Mouse (Mus musculus): ENCODE results near the gene Lrfn3. TPM values are rescaled to one million over a fixed set of nuclear protein-coding genes. Genes with fewer than 3 reads are reported as not detected.

The Lrfn3 gene
- total RNA-seq, 2 experiments from 2014 or later: 0.83 to 1.2 TPM

DNA sequence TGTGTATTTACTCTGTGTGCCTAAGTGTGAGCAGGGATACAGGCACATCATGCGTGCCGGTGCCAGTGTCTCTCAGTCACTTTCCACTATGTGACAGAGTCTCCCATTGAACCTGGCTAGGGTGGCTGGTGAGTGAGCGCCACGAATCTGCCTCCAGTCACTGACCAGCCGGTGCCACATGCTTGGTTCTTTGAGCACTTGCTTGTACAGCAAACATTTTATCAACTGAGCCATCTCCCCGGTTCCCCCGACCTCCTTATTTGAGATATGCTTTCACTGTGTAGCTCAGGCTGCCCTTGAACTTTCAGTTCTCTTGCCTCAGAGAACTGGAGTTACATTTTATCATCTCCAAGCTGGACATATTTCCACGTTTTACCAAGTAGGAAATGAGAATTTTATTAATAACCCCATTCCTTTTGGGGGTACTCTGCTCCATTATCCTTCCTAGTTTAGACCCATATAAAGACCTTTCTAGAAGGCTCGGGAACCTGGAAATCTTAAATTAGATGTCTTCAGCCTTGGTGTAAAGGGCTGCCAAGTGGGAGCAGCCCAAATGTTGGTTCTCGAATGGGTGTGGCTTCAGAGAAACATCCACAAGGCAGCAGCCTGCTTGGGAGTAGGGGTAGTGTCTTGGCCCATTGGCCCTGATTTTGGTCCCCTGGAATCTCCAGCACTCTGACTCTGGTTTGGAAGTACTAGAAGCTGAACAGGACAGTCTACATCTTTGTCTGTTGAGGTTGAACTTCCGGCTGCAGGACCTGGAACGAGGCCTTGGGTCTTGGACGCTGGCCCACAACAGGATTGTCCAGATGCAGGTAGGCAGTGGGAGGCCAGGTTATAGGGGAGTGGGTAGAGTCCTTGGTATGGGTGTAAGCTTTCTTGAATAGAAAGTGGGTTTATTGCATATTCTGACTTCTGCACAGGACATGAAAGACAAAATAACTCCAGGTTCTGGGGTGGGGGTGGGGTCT lies 46.7 kb downstream of the Lrfn3 start:
- no peak for DNase-seq
- intact Hi-C loops (cut with DNase I): no loop called here

DNA sequence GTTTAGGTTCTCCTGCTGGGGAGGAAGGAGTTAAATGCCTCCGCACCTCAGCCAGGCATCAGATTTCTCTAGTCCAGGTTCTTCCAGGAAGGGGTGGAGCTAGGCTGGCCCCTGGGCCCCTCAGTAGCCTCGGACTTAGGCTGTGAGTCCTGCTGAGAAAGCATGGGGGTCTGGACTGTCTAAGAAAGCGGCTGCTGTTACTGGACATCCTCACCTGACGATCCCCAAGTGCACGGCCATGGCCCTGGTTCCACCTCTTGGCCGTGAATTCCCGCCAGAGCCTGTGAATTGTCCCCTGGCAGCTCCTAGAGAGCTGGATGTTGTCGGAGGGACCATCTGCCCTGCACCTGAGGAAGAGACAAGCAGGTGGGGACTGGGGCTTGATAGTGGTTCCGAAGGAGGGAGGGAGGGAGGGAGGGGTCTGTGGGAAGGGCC lies 47.8 kb downstream of the Lrfn3 start, which contains the start of gene Syne4:
Gene Syne4 (plus strand): TSS at position 87 of the 435 bp plus-strand sequence.
- intact Hi-C loops (cut with DNase I): no loop called here
- DNase-seq: no peak

- intact Hi-C loops (cut with DNase I): no loop called here
- no peak for DNase-seq
Observed at GRCm38 (mm10) chr7:30313666-30314320, 48.8 kb downstream of the Lrfn3 start.

DNA sequence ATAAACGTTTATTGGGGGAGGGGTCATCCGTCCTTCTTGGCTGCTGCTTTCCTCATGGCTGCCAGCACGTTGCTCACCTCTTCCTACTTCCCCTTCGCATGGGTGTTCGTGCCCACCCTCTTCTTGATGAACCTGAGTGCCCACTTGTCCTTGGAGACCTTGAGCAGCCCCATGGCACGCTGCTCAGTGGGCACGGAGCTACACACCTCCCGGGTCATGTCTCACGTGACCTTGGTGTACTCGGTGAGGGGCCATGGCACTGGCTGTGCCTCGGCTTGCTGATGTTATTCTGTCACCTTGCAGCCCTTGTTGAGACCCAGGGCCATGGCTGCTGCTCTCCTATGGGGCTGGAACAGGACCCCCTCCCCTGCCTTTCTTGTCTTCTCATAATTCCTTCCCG lies 52.4 kb downstream of the Lrfn3 start:
- intact Hi-C loops (cut with DNase I): no loop called here
- DNase-seq: no peak

GRCm38 (mm10) chr7:30309395-30310129 lies 53.0 kb downstream of the Lrfn3 start:
- DNase-seq: no peak
- intact Hi-C loops (cut with DNase I): no loop called here

DNA sequence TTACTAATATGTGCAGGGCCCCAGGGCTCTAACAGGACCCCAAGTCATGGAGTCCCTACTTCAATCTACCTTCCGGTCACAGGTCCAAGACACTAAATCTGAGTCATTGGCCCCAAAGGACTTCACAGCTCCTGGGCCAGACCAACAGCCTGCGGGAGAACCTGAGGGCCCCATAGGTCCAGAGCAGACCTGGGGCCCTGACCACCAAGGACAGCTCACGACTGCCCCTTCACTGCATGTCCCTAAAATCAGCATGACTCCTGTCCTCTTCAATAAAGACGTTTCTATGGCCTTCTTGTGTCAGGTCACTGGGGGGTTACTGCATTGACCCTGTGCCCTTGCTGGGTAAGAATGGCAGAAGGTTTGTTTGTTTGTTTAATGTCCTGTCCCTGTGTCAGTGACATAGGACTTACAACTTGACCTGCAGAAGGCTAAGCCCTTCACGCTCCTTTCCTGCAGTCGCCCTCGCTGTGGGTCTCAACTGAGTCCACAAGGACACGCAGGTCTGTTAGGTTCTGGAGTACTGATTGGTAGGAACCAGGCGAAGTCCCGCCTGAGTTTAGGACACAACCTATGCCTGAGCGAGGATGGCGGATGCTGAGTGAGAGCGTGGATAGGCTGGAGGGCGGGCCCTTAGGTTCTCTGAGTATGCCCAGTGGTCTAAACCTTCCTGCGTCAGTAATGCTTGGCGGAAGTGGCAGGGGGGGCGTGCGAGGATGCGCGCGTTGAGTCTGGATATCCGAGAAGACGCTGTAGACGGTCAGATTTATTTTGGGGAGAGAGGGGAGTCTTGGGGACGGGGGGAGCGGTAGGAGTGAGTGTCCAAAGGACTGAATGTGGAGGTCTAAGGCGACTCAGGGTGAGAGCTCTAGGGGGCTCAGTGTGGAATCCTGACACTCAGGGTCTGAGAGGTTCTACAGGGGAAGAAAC lies 54.2 kb downstream of the Lrfn3 start, which contains the start of gene Alkbh6:
Gene Alkbh6 (plus strand): TSS at position 642 of the 930 bp plus-strand sequence.
- DNase-seq: peak; percentile 89 to 91
- intact Hi-C loops (cut with DNase I): no loop called here

GRCm38 (mm10) chr7:30306083-30306779 lies 56.3 kb downstream of the Lrfn3 start:
- intact Hi-C loops (cut with DNase I): no loop called here
- DNase-seq: no peak

Other genes with a start within 250 kb of the Lrfn3 start
- 1 to 10 TPM; 4.2 to 4.4 TPM for gene Zfp382, start 240.8 kb downstream of the Lrfn3 start, total RNA-seq (2021)
- 10 to 100 TPM; 29.6 to 34.9 TPM for gene Zfp146, start 193.0 kb downstream of the Lrfn3 start, total RNA-seq (2021)
- gene Cox7a1, start 178.6 kb downstream of the Lrfn3 start, total RNA-seq (2021): 1,000 to 10,000 TPM; 1,873 to 1,882 TPM
- gene Capns1, start 164.0 kb downstream of the Lrfn3 start, total RNA-seq (2021): 100 to 1,000 TPM; 285 to 301 TPM
- 10 to 100 TPM; 52.8 to 55.5 TPM for gene Polr2i, start 130.8 kb downstream of the Lrfn3 start, total RNA-seq (2021)
- 10 to 100 TPM; 47.4 to 60.8 TPM for gene Tbcb, start 130.5 kb downstream of the Lrfn3 start, total RNA-seq (2021)
- not detected for gene Ovol3, start 127.0 kb downstream of the Lrfn3 start, total RNA-seq (2021)
- under 1 TPM; 0.22 to 0.43 TPM for gene Thap8, start 82.7 kb downstream of the Lrfn3 start, total RNA-seq (2021)
- gene Wdr62, start 82.4 kb downstream of the Lrfn3 start, total RNA-seq (2021): 1 to 10 TPM; 2.7 to 2.9 TPM
- 10 to 100 TPM in 1 of 2 experiments, 1 to 10 TPM in 1; 7.0 to 14.1 TPM for gene Clip3, start 71.0 kb downstream of the Lrfn3 start, total RNA-seq (2021)
- gene Alkbh6, start 54.1 kb downstream of the Lrfn3 start, total RNA-seq (2021): 10 to 100 TPM; 22.0 to 23.0 TPM
- gene Syne4, start 48.0 kb downstream of the Lrfn3 start, total RNA-seq (2021): 1 to 10 TPM; 1.4 to 1.8 TPM
- gene E130208F15Rik, start 41.0 kb downstream of the Lrfn3 start, total RNA-seq (2021): under 1 TPM; 0.85 to 0.88 TPM
- gene Sdhaf1, start 38.9 kb downstream of the Lrfn3 start, total RNA-seq (2021): 10 to 100 TPM; 12.1 to 12.8 TPM
- gene Tyrobp, start 51.0 kb upstream of the Lrfn3 start, total RNA-seq (2021): 10 to 100 TPM; 18.6 to 19.9 TPM
- 1 to 10 TPM; 1.2 to 1.3 TPM for gene Hcst, start 57.1 kb upstream of the Lrfn3 start, total RNA-seq (2021)
- under 1 TPM; 0.67 to 0.71 TPM for gene Nfkbid, start 59.0 kb upstream of the Lrfn3 start, total RNA-seq (2021)
- gene Aplp1, start 82.8 kb upstream of the Lrfn3 start, total RNA-seq (2021): 1 to 10 TPM; 4.0 to 4.4 TPM
- not detected for gene Kirrel2, start 94.9 kb upstream of the Lrfn3 start, total RNA-seq (2021)
- gene Nphs1, start 95.5 kb upstream of the Lrfn3 start, total RNA-seq (2021): not detected
- gene Prodh2, start 130.8 kb upstream of the Lrfn3 start, total RNA-seq (2021): not detected
- 1 to 10 TPM; 2.7 to 3.2 TPM for gene Arhgap33, start 172.3 kb upstream of the Lrfn3 start, total RNA-seq (2021)
- gene Hspb6, start 189.4 kb upstream of the Lrfn3 start, total RNA-seq (2021): 100 to 1,000 TPM; 425 to 488 TPM
- gene Proser3, start 189.5 kb upstream of the Lrfn3 start, total RNA-seq (2021): 1 to 10 TPM; 4.6 to 5.3 TPM
- 10 to 100 TPM; 14.4 to 16.4 TPM for gene Lin37, start 197.1 kb upstream of the Lrfn3 start, total RNA-seq (2021)
- 10 to 100 TPM; 63.8 to 65.6 TPM for gene U2af1l4, start 200.5 kb upstream of the Lrfn3 start, total RNA-seq (2021)
- gene Gm49396, start 200.6 kb upstream of the Lrfn3 start, total RNA-seq (2021): 1 to 10 TPM; 1.9 to 2.4 TPM
- gene Psenen, start 200.9 kb upstream of the Lrfn3 start, total RNA-seq (2021): 10 to 100 TPM; 66.3 to 67.3 TPM
- gene Igflr1, start 202.7 kb upstream of the Lrfn3 start, total RNA-seq (2021): 1 to 10 TPM; 1.9 to 2.5 TPM
- gene Kmt2b, start 226.0 kb upstream of the Lrfn3 start, total RNA-seq (2021): 10 to 100 TPM; 22.6 to 26.9 TPM
- gene Zbtb32, start 236.1 kb upstream of the Lrfn3 start, total RNA-seq (2021): not detected